Mouse (Mus musculus) liver, postnatal 0 days (tissue): Measurements from ENCODE around the gene Cit. TPM values are rescaled to one million over a fixed set of nuclear protein-coding genes. Genes with fewer than 3 reads are reported as not detected.

Experiments
- ATAC-seq: fragments of 200-750 bp; cut with Nextera tagmentation; 2 replicates; pipeline ENCODE4 v1.8.0; 2017; ENCODE audit warnings: mild to moderate bottlenecking, moderate library complexity
- DNase-seq: peaks from one replicate; pipeline ENCODE4 v3.0.0-alpha.2; 2016
- H3K27ac ChIP-seq: fragments of 300-500 bp; sonication (generic); 2 replicates; pipeline ENCODE4 v1.5.1; 2014; ENCODE audit warnings: antibody characterized with exemption, moderate library complexity, mild to moderate bottlenecking, low read depth
- H3K27me3 ChIP-seq: fragments of 300-500 bp; sonication (generic); 2 replicates; pipeline ENCODE4 v1.6.1; 2014; ENCODE audit warnings: low read length, control low read depth, mixed read lengths; ENCODE audit not compliant: insufficient read depth
- H3K36me3 ChIP-seq: fragments of 300-500 bp; sonication (generic); replicated peaks from 2 replicates; pipeline ENCODE4 v1.6.1; 2014; ENCODE audit warnings: mild to moderate bottlenecking, control low read depth, low read length, moderate library complexity, mixed read lengths; ENCODE audit not compliant: insufficient read depth
- H3K4me1 ChIP-seq: fragments of 300-500 bp; sonication (generic); 2 replicates; pipeline ENCODE4 v1.6.1; 2014; ENCODE audit warnings: antibody characterized with exemption, mild to moderate bottlenecking, control low read depth; ENCODE audit not compliant: insufficient read depth
- H3K4me2 ChIP-seq: fragments of 300-500 bp; sonication (generic); 2 replicates; pipeline ENCODE4 v1.6.1; 2014; ENCODE audit warnings: low read depth, mild to moderate bottlenecking, low read length, moderate library complexity, mixed read lengths
- H3K4me3 ChIP-seq: fragments of 300-500 bp; sonication (generic); 2 replicates; pipeline ENCODE4 v1.5.1; 2014; ENCODE audit warnings: low read depth, low read length
- H3K9ac ChIP-seq: fragments of 300-500 bp; sonication (generic); replicated peaks from 2 replicates; pipeline ENCODE4 v1.6.1; 2014; ENCODE audit warnings: mild to moderate bottlenecking, moderate library complexity
- H3K9me3 ChIP-seq: fragments of 300-500 bp; sonication (generic); 2 replicates; pipeline ENCODE4 v1.6.1; 2016; ENCODE audit warnings: mild to moderate bottlenecking, control low read depth, low read length, mixed read lengths
- CTCF ChIP-seq: sonication (generic); IDR thresholded peaks from 2 replicates; pipeline ENCODE4 v1.5.1; 2016; ENCODE audit warnings: antibody characterized with exemption, low read depth
- EP300 ChIP-seq: IDR thresholded peaks from 2 replicates; pipeline ENCODE4 v1.6.1; 2016; ENCODE audit warnings: antibody characterized with exemption, low read depth, mild to moderate bottlenecking
- WGBS: fragments of 180-500 bp; shearing (Covaris S2); extraction: QIAGEN DNeasy Blood & Tissue Kit; methylation state at CpG from one replicate; pipeline ENCODE4 v1.1.7; 2014; ENCODE audit not compliant: insufficient replicate concordance; 5-methylcytosine and 5-hydroxymethylcytosine counted together
- polyA plus RNA-seq: library from polyadenylated mRNA; unstranded; fragments of >200 nt; fragmentation: Nextera tagmentation; extraction: Ambion mirVana; gene quantifications from 2 replicates; pipeline ENCODE4 v1.2.1, GENCODE M21; 2015

The Cit gene
- polyA plus RNA-seq, 1 experiment from 2014 or later = 11.5 TPM

GRCm38 (mm10) chr5:115858652-115859051 is 13.6 kb downstream of the Cit start:
- DNase-seq (no peak), ATAC-seq (no peak)
- Histone ChIP-seq H3K4me1 (no peaks in the 10 kb centered on the region), H3K9ac (no peak overlapping the region), H3K36me3 (peaks cover 44% of the 10 kb centered on the region), H3K4me2 (no peak overlapping the region), H3K9me3 (no peaks in the 10 kb centered on the region), H3K27ac (no peak overlapping the region), H3K27me3 (no peaks in the 10 kb centered on the region), H3K4me3 (no peak overlapping the region)
- 78% methylated on average over 6 of the region's 6 CpGs for WGBS
- no peak for TF ChIP-seq CTCF
- no peak for TF ChIP-seq EP300

DNA sequence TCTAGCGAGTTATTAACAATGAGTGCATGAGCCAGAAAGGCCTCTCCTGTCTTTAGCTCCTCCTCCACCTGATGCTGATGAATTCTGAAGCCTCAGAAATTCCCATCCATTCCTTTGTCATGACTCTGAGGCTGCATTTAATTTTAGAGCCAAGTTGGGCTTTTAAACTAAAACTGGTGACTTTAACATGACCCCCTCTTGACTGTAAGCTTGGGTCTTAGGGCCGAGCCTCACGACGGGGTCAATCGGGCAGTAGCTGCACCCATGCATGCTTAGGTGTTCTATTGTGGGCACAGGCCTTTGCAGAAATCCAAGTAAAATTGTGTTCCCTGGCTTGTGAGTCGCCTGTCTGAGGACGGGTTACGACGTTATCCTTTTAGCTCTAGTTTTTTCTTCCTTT is 14.4 kb downstream of the Cit start:
- 88% methylated on average over 9 of the region's 9 CpGs for WGBS

GRCm38 (mm10) chr5:115861991-115862390 is 16.9 kb downstream of the Cit start:
- Histone ChIP-seq H3K27me3 (no peaks in the 10 kb centered on the region), H3K4me2 (no peak overlapping the region), H3K4me3 (no peak overlapping the region), H3K4me1 (no peaks in the 10 kb centered on the region), H3K36me3 (peaks cover 41% of the 10 kb centered on the region), H3K9me3 (no peaks in the 10 kb centered on the region), H3K27ac (no peak overlapping the region), H3K9ac (no peak overlapping the region)
- ATAC-seq (no peak), DNase-seq (no peak)
- 90% methylated on average over 10 of the region's 10 CpGs for whole genome bisulfite sequencing
- no peak for TF ChIP-seq EP300

More for the DNA sequence above, 14.4 kb downstream of the Cit start:
- Histone ChIP-seq H3K36me3 (peaks cover 45% of the 10 kb centered on the region), H3K4me2 (no peak overlapping the region), H3K9ac (no peak overlapping the region), H3K9me3 (no peaks in the 10 kb centered on the region), H3K4me3 (no peak overlapping the region), H3K27me3 (no peaks in the 10 kb centered on the region), H3K27ac (no peak overlapping the region), H3K4me1 (no peaks in the 10 kb centered on the region)
- no peak for DNase-seq
- ATAC-seq = no peak
- TF ChIP-seq EP300 (no peak), CTCF (no peak)

DNA sequence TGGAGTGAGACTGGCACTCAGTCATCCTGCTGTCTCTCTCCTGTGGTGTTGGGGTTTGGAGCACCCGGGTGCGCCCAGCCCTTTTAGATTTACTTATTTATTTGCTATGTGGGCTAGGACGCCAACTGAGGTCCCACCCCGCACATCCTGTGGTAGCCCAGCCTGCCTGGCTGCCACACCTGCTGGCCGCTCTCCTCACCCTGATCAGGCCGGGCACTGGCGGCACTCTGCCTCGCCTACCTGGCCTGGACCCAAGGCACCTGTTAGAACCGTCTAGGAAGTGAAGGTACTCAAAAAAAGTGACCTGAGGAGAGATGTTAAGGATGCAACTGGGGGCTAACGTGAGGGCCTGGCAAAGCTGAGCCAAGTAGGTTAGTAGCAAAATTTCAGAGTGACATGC is 17.4 kb downstream of the Cit start:
- Histone ChIP-seq H3K4me2 (no peak overlapping the region), H3K36me3 (peaks cover 41% of the 10 kb centered on the region), H3K27me3 (no peaks in the 10 kb centered on the region), H3K9me3 (no peaks in the 10 kb centered on the region), H3K27ac (no peak overlapping the region), H3K4me1 (no peaks in the 10 kb centered on the region), H3K9ac (no peak overlapping the region), H3K4me3 (no peak overlapping the region)
- TF ChIP-seq CTCF (no peak), EP300 (no peak)
- DNase-seq (no peak), ATAC-seq (no peak)
- WGBS = 88% methylated on average over 10 of the region's 10 CpGs

DNA sequence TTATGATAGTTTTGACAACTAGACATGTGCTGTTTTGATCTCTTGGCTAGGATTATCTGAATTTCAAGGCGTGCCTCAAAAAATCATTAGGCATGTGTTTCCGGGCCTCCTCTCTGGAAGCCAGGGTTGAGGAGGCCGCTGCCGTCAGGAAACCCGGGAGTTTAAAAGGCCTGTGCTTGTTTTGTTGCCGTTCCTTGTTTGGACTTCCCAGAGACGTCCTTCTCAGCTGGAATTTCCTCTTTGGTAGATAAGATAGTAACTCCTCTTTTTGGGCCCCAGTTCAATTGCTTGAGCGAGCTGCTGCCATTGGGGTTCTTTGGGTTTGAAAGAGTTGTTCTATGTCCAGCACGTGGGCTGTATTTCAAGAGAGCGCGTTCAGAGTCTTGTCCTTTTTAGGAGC is 21.2 kb downstream of the Cit start:
- no peak for DNase-seq
- Histone ChIP-seq H3K27ac (peak overlapping the region; percentile 49; the same call in 1 of the 2 replicates), H3K36me3 (peaks cover 36% of the 10 kb centered on the region), H3K4me3 (no peak overlapping the region), H3K9me3 (no peaks in the 10 kb centered on the region), H3K4me2 (no peak overlapping the region), H3K4me1 (no peaks in the 10 kb centered on the region), H3K27me3 (no peaks in the 10 kb centered on the region), H3K9ac (no peak overlapping the region)
- WGBS = 71% methylated on average over 11 of the region's 11 CpGs
- TF ChIP-seq EP300 (no peak), CTCF (no peak)
- no peak for ATAC-seq

- no peak overlapping the region for H3K27ac ChIP-seq
- H3K9me3 ChIP-seq = no peaks in the 10 kb centered on the region
- no peak for ATAC-seq
- H3K36me3 ChIP-seq = peaks cover 22% of the 10 kb centered on the region
- no peak overlapping the region for H3K4me3 ChIP-seq
- WGBS = 92% methylated on average over 12 of the region's 12 CpGs
- no peak overlapping the region for H3K4me2 ChIP-seq
- H3K9ac ChIP-seq = no peak overlapping the region
- no peak for TF ChIP-seq CTCF
- no peak for TF ChIP-seq EP300
- DNase-seq = no peak
- no peaks in the 10 kb centered on the region for H3K4me1 ChIP-seq
- H3K27me3 ChIP-seq = no peaks in the 10 kb centered on the region
These were observed 23.5 kb downstream of the Cit start for GRCm38 (mm10) chr5:115868540-115868939.

DNA sequence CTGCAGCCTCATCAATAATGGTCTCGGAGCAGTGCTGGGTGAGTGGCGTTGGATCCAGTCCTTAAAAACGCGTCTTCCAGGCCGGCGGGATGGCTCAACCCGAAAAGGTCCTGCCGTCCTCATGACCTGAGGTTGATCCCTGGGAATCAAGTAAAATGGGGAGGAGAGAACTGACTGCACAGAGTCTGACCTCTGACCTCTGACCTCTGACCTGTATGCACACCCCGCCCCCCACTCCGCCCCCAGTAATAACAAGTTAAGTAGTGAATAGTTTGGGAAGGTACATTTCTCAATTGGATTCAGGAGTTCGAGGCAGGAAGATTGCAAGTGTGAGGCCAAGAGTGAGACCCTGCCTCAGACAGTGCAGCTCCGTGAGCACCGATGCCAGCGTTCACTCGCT is 24.1 kb downstream of the Cit start:
- 0 out of 2 replicates have a peak, but pooled peaks have one; percentile 38 for ATAC-seq
- TF ChIP-seq EP300 (no peak), CTCF (no peak)
- WGBS = 77% methylated on average over 15 of the region's 15 CpGs
- H3K27me3 ChIP-seq = no peaks in the 10 kb centered on the region
- H3K9ac ChIP-seq = no peak overlapping the region
- H3K27ac ChIP-seq = no peak overlapping the region
- no peak for DNase-seq
- no peak overlapping the region for H3K4me2 ChIP-seq
- H3K9me3 ChIP-seq = no peaks in the 10 kb centered on the region
- no peaks in the 10 kb centered on the region for H3K4me1 ChIP-seq
- no peak overlapping the region for H3K4me3 ChIP-seq
- peaks cover 22% of the 10 kb centered on the region for H3K36me3 ChIP-seq
